Mouse (Mus musculus): ENCODE results near the gene Spryd4. TPM values are rescaled to one million over a fixed set of nuclear protein-coding genes. Genes with fewer than 3 reads are reported as not detected.

The Spryd4 gene
- total and polyA plus RNA-seq, 3 experiments, result 17.2 to 19.6 TPM; not detected in 1

- no peaks in the 10 kb centered on the region for H3K27me3 ChIP-seq (ENCODE audit: control insufficient read depth in 1 of 2, insufficient read depth in 2 of 2, low read length in 2 of 2)
- no peak for DNase-seq (ENCODE audit: low read depth, low spot score)
- H3K36me3 ChIP-seq (ENCODE audit: control insufficient read depth in 1 of 2, insufficient read depth in 2 of 2, low read length in 2 of 2), result no peaks in the 10 kb centered on the region
- no peak overlapping the region for H3K27ac ChIP-seq (ENCODE audit: control insufficient read depth, low read depth, low read length)
- 0 out of 4 replicates have a peak, but pooled peaks cover 0 to 2% of the 10 kb centered on the region in 2 experiments for H3K4me1 ChIP-seq (ENCODE audit: control insufficient read depth in 1 of 2, insufficient read depth in 2 of 2, low read length in 2 of 2)
- TF ChIP-seq NELFE (IDR thresholded peaks at IDR 0.05; ENCODE audit: low read depth, low read length), result no peak
- TF ChIP-seq EP300 (IDR thresholded peaks at IDR 0.05; ENCODE audit: low read depth in 1 of 2, low read length in 2 of 2), result no peak
- TF ChIP-seq ETS1 (IDR thresholded peaks at IDR 0.05; ENCODE audit: low read depth, low read length), result no peak
- no peak for TF ChIP-seq CHD2 (IDR thresholded peaks at IDR 0.05; ENCODE audit: low read length)
- no peak for TF ChIP-seq ZNF384 (IDR thresholded peaks at IDR 0.05; ENCODE audit: low read depth, low read length)
- TF ChIP-seq RCOR1 (IDR thresholded peaks at IDR 0.05; ENCODE audit: low read depth, low read length), result no peak
- TF ChIP-seq POLR2AphosphoS2 (IDR thresholded peaks at IDR 0.05; ENCODE audit: low read length), result no peak
- TF ChIP-seq BHLHE40 (IDR thresholded peaks at IDR 0.05; ENCODE audit: borderline replicate concordance, low read depth, low read length), result no peak
- no peak for TF ChIP-seq ZKSCAN1 (IDR thresholded peaks at IDR 0.05; ENCODE audit: low read depth, low read length)
- TF ChIP-seq MAX (IDR thresholded peaks at IDR 0.05; ENCODE audit: low read length), result no peak
- TF ChIP-seq TAL1 (IDR thresholded peaks at IDR 0.05; ENCODE audit: low read length), result no peak
- TF ChIP-seq JUND (IDR thresholded peaks at IDR 0.05; ENCODE audit: low read depth, low read length), result no peak
- no peak for TF ChIP-seq MXI1 (IDR thresholded peaks at IDR 0.05; ENCODE audit: low read depth, low read length)
- no peak for TF ChIP-seq MAFK (IDR thresholded peaks at IDR 0.05; ENCODE audit: borderline replicate concordance, low read depth, low read length)
- no peak for TF ChIP-seq USF1 (IDR thresholded peaks at IDR 0.05; ENCODE audit: low read depth, low read length)
- no peak overlapping the region for H3K4me3 ChIP-seq (ENCODE audit: control insufficient read depth in 1 of 2, insufficient read depth in 1 of 2, low read depth in 2 of 2, low read length in 2 of 2)
- no peaks in the 10 kb centered on the region for H3K9me3 ChIP-seq (replicated peaks; ENCODE audit: insufficient read depth, low read length)
- H3K9ac ChIP-seq (ENCODE audit: control insufficient read depth, low read depth, low read length, poor library complexity, severe bottlenecking), result no peak overlapping the region
- no peaks in the 10 kb centered on the region for H3K79me2 ChIP-seq (ENCODE audit: control insufficient read depth, insufficient read depth, low read length, poor library complexity)
These were observed 9.8 kb downstream of the Spryd4 start for GRCm38 (mm10) chr10:128201856-128202255.

GRCm38 (mm10) chr10:128194551-128195461 is 16.8 kb downstream of the Spryd4 start:
- H3K27ac ChIP-seq (ENCODE audit: control insufficient read depth, low read depth, low read length), result no peak overlapping the region

More at GRCm38 (mm10) chr10:128194551-128195461, 16.8 kb downstream of the Spryd4 start:
- TF ChIP-seq ZC3H11A (IDR thresholded peaks at IDR 0.05; ENCODE audit: low read depth, low read length), result no peak
- no peak for TF ChIP-seq POLR2AphosphoS2 (IDR thresholded peaks at IDR 0.05; ENCODE audit: low read length)
- TF ChIP-seq TAL1 (IDR thresholded peaks at IDR 0.05; ENCODE audit: low read length), result no peak
- no peak for TF ChIP-seq JUND (IDR thresholded peaks at IDR 0.05; ENCODE audit: low read depth, low read length)
- no peak for TF ChIP-seq RCOR1 (IDR thresholded peaks at IDR 0.05; ENCODE audit: low read depth, low read length)
- TF ChIP-seq NRF1 (IDR thresholded peaks at IDR 0.05; ENCODE audit: insufficient read depth, low read depth, low read length, poor library complexity, severe bottlenecking), result peak; percentile 52; the same call in 1 of the 2 replicates
- TF ChIP-seq MXI1 (IDR thresholded peaks at IDR 0.05; ENCODE audit: low read depth, low read length), result peak; percentile 45
- no peak for TF ChIP-seq HCFC1 (IDR thresholded peaks at IDR 0.05; ENCODE audit: low read depth, low read length)
- TF ChIP-seq POLR2A (IDR thresholded peaks at IDR 0.05; ENCODE audit: control insufficient read depth in 1 of 2, insufficient read depth in 1 of 2, low read depth in 1 of 2, low read length in 2 of 2, poor library complexity in 1 of 2), result peak in 1 of 2 experiments; percentile 55; a peak in 2 of 4 replicates
- 0 out of 2 replicates have a peak, but pooled peaks have one; percentile 54 for TF ChIP-seq UBTF (IDR thresholded peaks at IDR 0.05; ENCODE audit: borderline replicate concordance, insufficient read depth, low read depth, low read length)
- no peak for TF ChIP-seq MYB (IDR thresholded peaks at IDR 0.05; ENCODE audit: low read depth, low read length)
- TF ChIP-seq GATA1 (IDR thresholded peaks at IDR 0.05; ENCODE audit: low read depth, low read length), result no peak
- no peak for DNase-seq (ENCODE audit: low read depth, low spot score)
- no peaks in the 10 kb centered on the region; the same call in 1 of the 2 replicates for H3K79me2 ChIP-seq (ENCODE audit: control insufficient read depth, insufficient read depth, low read length, poor library complexity)
- peak overlapping the region; percentile 85 to 89 for H3K4me3 ChIP-seq (ENCODE audit: control insufficient read depth in 1 of 2, insufficient read depth in 1 of 2, low read depth in 2 of 2, low read length in 2 of 2)
- no peaks in the 10 kb centered on the region for H3K27me3 ChIP-seq (ENCODE audit: control insufficient read depth in 1 of 2, insufficient read depth in 2 of 2, low read length in 2 of 2)
- H3K9ac ChIP-seq (ENCODE audit: control insufficient read depth, low read depth, low read length, poor library complexity, severe bottlenecking), result peak overlapping the region; percentile 85
- peaks cover 3 to 22% of the 10 kb centered on the region in 2 experiments; a peak in 3 of 4 replicates for H3K4me1 ChIP-seq (ENCODE audit: control insufficient read depth in 1 of 2, insufficient read depth in 2 of 2, low read length in 2 of 2)
- peaks cover 0 to 10% of the 10 kb centered on the region in 2 experiments; a peak in 2 of 4 replicates for H3K36me3 ChIP-seq (ENCODE audit: control insufficient read depth in 1 of 2, insufficient read depth in 2 of 2, low read length in 2 of 2)
- H3K9me3 ChIP-seq (replicated peaks; ENCODE audit: insufficient read depth, low read length), result no peaks in the 10 kb centered on the region
